Mouse (Mus musculus): ENCODE results near the gene Thy1.

DNA sequence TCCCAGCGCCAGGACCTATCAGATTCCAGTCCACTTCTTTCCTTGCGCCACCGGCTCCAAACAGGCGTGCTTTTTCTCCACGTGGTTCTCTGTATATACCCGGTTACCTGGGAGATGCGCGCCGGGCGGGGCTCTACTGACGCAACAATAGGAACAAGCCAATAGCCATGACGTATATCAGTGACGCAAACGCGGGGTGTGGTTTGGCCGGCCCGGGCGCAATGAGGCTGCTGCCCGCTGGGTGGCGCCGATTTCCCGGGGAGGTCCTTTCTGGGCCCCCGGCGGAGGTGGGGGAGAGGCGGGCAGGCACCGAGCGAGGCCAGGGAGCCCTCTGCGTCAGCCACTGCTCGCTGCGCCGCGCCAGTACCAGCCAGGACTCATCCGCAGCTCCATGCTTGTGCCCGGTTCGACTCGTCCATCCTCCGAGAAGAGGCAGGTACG, 23.6 kb downstream of the Thy1 start, which contains the start of gene Usp2:
- peak; percentile 66; the same call in 1 of the 2 replicates for TF ChIP-seq CTCF (IDR thresholded peaks at IDR 0.05; ENCODE audit: control insufficient read depth, insufficient read depth, low read length)
- TF ChIP-seq POLR2A (IDR thresholded peaks at IDR 0.05; ENCODE audit: borderline replicate concordance, control insufficient read depth, low read depth, low read length), result no peak
